Mouse (Mus musculus): ENCODE data around the gene Ppp1r3a. TPM values are rescaled to one million over a fixed set of nuclear protein-coding genes. Genes with fewer than 3 reads are reported as not detected.

The Ppp1r3a gene
- total RNA-seq, 2 experiments from 2014 or later: not detected

Other genes with a start within 250 kb of the Ppp1r3a start
- gene Foxp2, start 146.1 kb upstream of the Ppp1r3a start, total RNA-seq (2021): 1 to 10 TPM; 2.9 to 5.9 TPM